Mouse (Mus musculus) adrenal gland, postnatal 36 days (tissue): ENCODE results near the gene Prkca. TPM values are rescaled to one million over a fixed set of nuclear protein-coding genes. Genes with fewer than 3 reads are reported as not detected.

Source experiments
- DNase-seq, 2 experiments: peaks; one replicate each; pipeline ENCODE4 v3.0.0; 2021; ENCODE audit warnings: mixed read lengths in 1 of 2
- total RNA-seq, 2 experiments: library from RNA; stranded (reverse); gene quantifications; 2 replicates each; pipeline ENCODE4 v1.2.3; 2021

Prkca gene
- total RNA-seq, 2 experiments from 2014 or later: 8.0 to 12.7 TPM

GRCm38 (mm10) chr11:108340293-108340692 lies 3.4 kb downstream of the Prkca start:
- DNase-seq: no peak

DNA sequence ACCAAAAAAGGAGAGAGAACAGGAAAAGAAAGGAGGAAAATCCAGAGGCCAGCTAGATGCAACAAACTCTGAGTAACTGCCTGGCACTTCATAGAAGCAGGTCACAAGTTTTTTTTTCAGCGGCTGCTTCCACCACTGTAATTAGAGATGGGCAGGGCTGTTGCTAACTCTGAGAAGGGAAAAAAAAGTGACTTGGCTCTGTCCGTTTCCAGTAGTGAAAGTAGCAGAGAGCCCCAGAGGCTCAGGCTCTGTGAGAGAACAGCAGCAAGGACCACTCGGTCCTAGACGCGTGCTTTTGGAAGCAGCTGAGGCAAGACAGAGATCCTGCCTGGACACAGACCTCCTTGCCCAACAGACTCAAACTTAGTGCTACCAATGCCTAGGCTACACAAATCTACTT lies 7.3 kb downstream of the Prkca start:
- no peak for DNase-seq

GRCm38 (mm10) chr11:108335536-108335935 lies 8.2 kb downstream of the Prkca start:
- DNase-seq: no peak

DNA sequence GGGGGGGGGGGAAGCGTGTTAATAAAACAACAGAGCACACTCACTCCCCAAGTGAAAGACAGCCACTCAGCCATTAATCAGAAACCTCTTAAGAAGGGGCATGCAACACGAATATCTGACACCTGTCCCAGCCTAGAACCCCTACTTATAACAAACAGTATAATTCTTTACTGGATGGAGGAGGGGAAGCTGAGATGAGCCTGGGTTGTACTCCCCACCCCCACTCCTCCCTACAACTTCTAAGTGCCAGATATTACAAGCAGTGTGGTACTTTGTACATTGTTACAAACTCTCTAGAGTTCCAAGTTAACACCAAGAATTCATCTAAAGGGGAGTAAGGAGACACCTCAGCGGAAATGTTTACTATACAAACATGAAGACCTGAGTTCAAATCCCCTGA lies 9.1 kb downstream of the Prkca start:
- DNase-seq: no peak

DNA sequence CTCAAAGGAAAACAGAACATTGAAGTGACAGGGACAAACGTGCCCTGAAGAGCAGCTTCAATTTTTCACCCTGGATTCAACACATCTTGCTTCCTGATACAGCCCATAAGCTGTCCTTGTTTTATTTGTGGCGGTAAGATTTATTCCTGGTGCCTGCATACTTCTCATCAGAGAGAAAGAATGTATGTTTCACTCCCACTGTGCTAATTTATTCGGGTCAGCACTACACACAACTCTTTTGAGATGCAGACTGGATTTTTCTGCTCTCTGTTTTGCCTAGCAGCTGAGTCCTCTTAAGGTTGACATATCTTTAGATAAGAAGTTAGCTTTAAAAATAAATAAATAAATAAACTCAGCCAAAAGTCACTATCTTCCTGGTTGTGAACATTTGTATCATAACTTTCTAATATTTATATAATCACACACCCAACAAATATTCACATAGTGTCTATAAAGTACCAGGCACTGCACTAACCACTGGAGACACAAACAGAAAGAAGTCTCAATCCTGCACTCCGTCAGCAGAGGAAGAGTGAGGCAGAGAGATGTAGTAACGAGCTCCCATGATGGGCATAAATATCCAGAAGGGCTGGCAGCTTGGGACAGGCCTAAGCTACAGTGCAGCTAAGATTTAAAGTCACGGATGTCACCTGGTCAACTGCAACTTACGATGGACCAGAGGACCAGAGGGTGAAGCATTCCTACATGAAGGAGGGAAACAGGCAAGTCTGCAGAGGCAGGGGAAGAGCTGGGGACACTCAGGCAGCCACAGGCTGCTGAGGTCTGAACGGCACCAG lies 9.9 kb downstream of the Prkca start:
- no peak for DNase-seq

DNA sequence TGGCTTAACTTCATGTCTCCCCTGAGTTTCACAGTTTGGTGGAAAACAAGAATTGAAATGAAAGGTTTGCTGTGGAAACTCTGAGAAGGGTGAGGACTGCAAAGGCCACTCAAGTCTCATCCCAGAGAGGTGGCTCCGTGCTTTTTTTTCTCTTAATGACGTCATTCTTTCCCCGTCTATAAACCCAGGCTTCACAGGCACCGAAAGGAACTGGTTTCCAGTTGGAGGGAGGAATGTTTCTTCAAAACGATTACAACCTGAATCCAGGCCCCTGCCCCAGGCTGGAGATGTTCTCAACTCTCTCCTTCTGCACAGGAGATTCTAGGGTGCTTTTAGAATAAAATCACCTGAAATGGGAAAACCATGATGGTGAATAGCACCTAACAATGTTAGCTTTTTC lies 10.7 kb downstream of the Prkca start:
- no peak for DNase-seq

GRCm38 (mm10) chr11:108330818-108331217 lies 12.9 kb downstream of the Prkca start:
- no peak for DNase-seq

DNA sequence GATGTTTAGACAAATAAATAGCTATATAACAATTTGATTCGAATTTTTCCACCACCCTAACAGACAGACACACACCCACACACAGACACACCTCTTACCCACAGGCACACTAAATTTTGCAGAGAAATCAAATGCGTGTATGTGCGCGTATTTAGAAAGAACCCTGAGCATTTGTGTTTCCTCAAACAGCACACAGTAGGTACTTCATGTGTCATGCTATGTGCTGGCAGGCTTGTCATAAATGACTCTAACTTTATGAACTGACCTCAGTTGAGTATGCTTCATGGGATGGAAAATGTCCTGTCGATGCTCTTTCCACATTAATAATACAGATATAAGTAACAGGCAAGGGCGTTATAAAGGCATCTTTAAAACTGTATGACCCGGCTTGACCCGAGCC lies 17.8 kb downstream of the Prkca start:
- no peak for DNase-seq

- DNase-seq: no peak
Observed at GRCm38 (mm10) chr11:108322156-108322555, 21.6 kb downstream of the Prkca start.

- DNase-seq: no peak
Observed at GRCm38 (mm10) chr11:108320561-108320960, 23.2 kb downstream of the Prkca start.

- no peak for DNase-seq
Observed at GRCm38 (mm10) chr11:108319162-108319561, 24.6 kb downstream of the Prkca start.

- DNase-seq: no peak
Observed at GRCm38 (mm10) chr11:108317878-108318277, 25.9 kb downstream of the Prkca start.

DNA sequence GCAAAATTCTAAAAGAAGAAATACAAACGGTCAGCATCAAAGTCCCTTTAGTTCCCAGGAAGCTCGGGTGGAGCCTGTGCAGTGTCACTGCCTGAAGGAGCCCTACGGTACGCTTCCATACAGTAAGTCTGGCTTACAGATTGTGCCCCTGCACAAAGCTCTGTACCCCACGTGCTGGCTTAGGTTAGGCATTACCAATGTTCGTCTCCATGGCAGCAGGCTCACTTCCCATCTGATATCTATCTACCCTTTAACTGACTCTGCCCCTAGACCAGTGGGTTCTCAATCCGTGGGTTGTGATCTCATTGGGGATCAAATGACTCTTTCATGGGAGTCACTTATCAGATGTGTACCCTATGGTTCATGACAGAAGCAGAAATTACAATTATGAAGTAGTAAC lies 28.0 kb downstream of the Prkca start:
- no peak for DNase-seq

GRCm38 (mm10) chr11:108312516-108312915 lies 31.2 kb downstream of the Prkca start:
- no peak for DNase-seq

GRCm38 (mm10) chr11:108311912-108312311 lies 31.8 kb downstream of the Prkca start:
- DNase-seq: no peak

DNA sequence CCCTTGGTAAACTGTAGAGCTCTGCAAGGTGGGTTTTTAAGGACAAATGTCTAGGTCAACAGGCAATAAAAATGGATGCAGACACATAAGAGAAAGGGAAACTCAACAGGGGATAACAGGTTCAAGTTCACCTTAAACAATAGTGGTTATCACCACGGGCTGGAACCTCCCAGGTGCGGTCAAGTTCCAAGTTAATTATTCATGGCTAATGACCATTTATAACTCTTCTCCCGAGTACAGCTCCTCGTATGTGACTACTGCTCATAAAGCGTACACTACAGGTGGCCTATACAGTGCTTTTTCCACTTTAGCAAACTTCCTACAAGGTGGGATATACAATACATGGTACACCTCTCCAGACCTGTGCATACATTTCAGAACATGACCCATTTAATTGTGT lies 33.9 kb downstream of the Prkca start:
- no peak for DNase-seq

GRCm38 (mm10) chr11:108308253-108308652 lies 35.5 kb downstream of the Prkca start:
- no peak for DNase-seq

DNA sequence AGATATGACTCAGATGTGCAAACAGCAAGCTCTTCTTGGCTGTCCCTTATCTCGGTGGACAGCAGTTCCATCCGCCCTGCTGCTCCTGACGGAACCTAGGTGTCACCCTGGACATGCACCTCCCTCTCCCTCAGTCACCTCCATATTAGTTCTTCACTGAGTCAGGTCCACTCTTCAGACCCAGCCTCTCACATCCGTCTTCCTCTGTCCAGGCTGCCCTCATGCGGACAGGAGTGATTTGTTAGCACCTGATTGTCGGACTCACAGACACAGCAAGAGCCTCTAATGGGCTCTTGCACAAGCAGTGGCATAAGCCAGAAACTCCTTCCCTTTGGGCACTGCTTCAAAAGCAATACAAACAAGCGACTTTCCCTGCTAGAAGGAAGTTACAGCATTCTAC lies 36.5 kb downstream of the Prkca start:
- DNase-seq: no peak

- DNase-seq: no peak
Observed at GRCm38 (mm10) chr11:108303787-108304186, 39.9 kb downstream of the Prkca start.

DNA sequence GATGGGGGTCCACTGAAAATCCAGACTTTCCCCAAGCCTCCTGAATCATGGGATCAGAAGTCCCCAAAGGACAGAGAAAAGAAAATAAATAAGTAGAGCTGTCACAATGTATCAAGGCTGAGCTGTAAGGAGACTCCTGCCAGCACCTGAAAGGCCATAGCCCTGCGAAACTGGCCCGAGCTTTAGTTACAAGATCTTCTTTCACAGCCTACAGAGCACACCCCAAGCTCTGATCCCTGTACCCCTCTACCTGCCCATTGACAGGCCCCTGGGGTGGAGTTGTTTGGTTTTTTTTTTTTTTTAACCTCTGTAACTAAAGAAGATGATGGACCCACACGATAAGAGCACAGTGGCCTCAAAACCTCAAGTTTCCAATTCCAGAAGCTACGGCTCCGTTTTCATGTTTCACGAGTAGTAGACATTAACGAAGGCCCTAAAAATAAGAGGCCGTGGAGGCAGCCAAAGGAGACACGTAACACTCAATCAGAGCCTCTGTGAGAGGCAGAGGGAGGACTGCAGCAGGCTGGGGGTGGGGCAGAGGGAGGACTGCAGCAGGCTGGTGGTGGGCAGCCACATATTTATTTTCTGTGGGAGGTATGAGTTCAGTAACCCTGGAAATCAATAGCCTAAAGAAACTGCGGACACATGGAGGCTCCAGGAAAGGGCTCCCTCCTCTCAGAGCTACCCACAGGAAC lies 41.8 kb downstream of the Prkca start:
- DNase-seq: no peak

- DNase-seq: no peak
Observed at GRCm38 (mm10) chr11:108301036-108301435, 42.7 kb downstream of the Prkca start.

DNA sequence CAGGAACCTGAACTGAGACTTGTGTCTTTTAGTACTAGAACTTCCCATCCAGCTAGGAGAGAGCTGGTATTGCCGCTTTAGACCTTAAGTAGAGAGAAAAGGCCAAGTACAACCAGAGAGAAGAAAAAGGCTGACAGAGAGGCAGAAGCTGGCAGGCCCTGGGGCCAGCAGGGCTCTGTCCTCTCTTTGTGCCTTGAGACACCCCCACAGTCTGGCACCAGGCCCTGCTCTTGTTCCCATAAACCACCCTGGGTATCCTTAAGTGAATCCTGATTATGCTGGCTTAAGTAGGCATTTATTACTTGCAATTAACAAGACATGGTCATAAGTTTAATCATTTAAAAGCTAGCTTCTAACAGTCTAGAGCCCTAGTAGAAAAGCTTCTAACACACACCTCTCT lies 43.3 kb downstream of the Prkca start:
- DNase-seq: no peak

DNA sequence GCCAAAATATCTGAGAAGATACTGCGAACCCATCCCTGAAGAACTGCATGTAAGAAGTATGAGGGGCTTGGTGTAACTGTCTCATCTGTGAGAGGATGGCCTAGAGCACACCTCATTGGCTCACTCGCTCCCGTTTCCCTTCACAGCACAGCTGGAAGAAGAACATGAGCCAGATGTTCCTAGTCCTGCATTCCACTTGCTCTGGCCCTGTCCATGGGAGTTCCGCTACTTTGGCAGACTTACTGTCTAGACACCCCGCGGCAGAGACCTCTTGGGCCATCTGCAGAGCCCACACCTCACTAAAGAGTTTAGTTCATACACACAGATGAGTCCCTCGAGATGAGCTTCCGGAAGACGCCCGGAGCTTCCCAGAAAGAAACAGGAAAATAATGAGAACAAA lies 43.8 kb downstream of the Prkca start:
- no peak for DNase-seq

DNA sequence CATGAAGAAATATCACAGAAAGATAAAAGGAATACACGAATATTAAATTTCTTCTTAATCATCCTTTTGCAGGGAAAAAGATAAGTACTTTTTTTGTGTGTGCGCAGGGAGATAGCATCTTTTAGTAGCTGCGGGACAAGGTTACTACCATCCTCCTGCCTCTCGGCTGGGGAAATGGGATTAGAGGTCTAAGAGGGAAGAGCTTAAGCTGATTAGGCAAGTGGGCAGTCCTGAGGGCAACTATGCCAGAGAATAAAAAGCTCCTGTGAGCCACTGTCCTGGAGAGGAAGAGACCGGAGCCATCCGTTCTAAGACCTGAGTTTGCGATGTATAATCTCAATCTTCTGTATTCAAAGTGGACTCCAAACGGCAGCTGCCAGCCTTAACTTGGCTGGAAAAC lies 45.8 kb downstream of the Prkca start:
- no peak for DNase-seq
